Mouse (Mus musculus) liver, adult 2 months (tissue): ENCODE measurements around the gene Tmcc3.

Source experiments
- CTCF ChIP-seq: fragments of 200-500 bp; IDR thresholded peaks from 2 replicates; pipeline ENCODE4 v1.5.1; 2011; ENCODE audit warnings: low read depth, low read length, control low read depth
- POLR2A ChIP-seq: fragments of 200-500 bp; IDR thresholded peaks from 2 replicates; pipeline ENCODE4 v1.6.1; 2011; ENCODE audit warnings: low read length, control low read depth; ENCODE audit not compliant: insufficient read depth; ENCODE audit errors: extremely low read depth

DNA sequence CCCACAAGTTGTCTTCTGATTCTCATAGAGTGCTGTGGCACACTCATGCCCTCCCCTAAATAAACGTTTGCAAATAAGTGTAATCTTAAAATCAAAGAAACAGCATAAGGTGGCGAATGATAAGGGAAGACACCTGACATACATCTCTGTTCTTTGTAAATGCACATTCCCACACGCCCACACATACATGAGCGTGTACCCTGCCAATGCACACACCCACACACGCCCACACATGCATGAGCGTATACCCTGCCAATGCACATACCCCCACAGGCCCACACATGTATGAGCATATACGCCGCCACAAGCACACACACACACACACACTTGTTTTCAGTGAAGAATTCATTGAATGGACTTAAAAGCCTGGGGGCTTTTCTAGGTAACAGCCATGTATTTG lies 211.5 kb downstream of the Tmcc3 start:
- TF ChIP-seq CTCF: no peak
- no peak for TF ChIP-seq POLR2A
